Mouse (Mus musculus): ENCODE data around the gene Sccpdh.

DNA sequence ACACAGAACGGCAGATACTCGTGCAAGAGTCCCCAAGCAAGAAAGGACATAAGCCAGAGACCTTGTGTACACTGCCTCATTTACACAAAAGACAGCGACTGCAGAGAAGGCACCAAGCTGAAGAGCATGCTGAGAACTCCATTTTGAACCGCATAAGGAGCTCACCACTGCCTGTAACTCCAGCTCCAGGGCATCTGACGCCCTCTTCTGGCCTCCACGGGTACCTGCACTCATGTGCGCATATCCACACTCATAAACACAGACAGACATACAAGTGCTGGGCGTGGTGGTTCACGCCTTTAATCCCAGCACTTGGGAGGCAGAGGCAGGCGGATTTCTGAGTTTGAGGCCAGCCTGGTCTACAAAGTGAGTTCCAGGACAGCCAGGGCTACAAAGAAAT is 60.7 kb downstream of the Sccpdh start:
- TF ChIP-seq SMC3 (IDR thresholded peaks at IDR 0.05; ENCODE audit: low read depth, low read length) (no peak), CHD2 (IDR thresholded peaks at IDR 0.05; ENCODE audit: low read length) (no peak), ZMIZ1 (IDR thresholded peaks at IDR 0.05; ENCODE audit: low read depth, low read length) (no peak)

All from CH12.LX (cell line).